Mouse (Mus musculus) neural tube, embryonic 15.5 days (tissue): ENCODE data around the gene Prkca. TPM values are rescaled to one million over a fixed set of nuclear protein-coding genes. Genes with fewer than 3 reads are reported as not detected.
A peak's percentile ranks its signal among the peaks of the same experiment; 100 is the strongest.

Experiments
- ATAC-seq: fragments of 200-750 bp; cut with Nextera tagmentation; 2 replicates; pipeline ENCODE4 v1.8.0; 2017; ENCODE audit warnings: mild to moderate bottlenecking, moderate TSS enrichment, moderate library complexity; ENCODE audit not compliant: low FRiP score
- H3K27ac ChIP-seq: fragments of 300-500 bp; sonication (generic); replicated peaks from 2 replicates; pipeline ENCODE4 v1.5.1; 2015; ENCODE audit warnings: mild to moderate bottlenecking, inconsistent platforms
- H3K27me3 ChIP-seq: fragments of 300-500 bp; sonication (generic); replicated peaks from 2 replicates; pipeline ENCODE4 v1.6.1; 2015; ENCODE audit warnings: inconsistent platforms
- H3K36me3 ChIP-seq: fragments of 300-500 bp; sonication (generic); 2 replicates; pipeline ENCODE4 v1.6.1; 2015; ENCODE audit warnings: inconsistent platforms
- H3K4me1 ChIP-seq: fragments of 300-500 bp; sonication (generic); 2 replicates; pipeline ENCODE4 v1.6.1; 2015; ENCODE audit warnings: inconsistent platforms
- H3K4me2 ChIP-seq: fragments of 300-500 bp; sonication (generic); 2 replicates; pipeline ENCODE4 v1.6.1; 2015; ENCODE audit warnings: inconsistent platforms, mild to moderate bottlenecking, moderate library complexity
- H3K4me3 ChIP-seq: fragments of 300-500 bp; sonication (generic); replicated peaks from 2 replicates; pipeline ENCODE4 v1.5.1; 2015; ENCODE audit warnings: mild to moderate bottlenecking, inconsistent platforms
- H3K9ac ChIP-seq: fragments of 300-500 bp; sonication (generic); replicated peaks from 2 replicates; pipeline ENCODE4 v1.6.1; 2015; ENCODE audit warnings: mild to moderate bottlenecking, inconsistent platforms
- H3K9me3 ChIP-seq: fragments of 300-500 bp; sonication (generic); replicated peaks from 2 replicates; pipeline ENCODE4 v1.6.1; 2016; ENCODE audit warnings: inconsistent platforms
- WGBS: fragments of 180-500 bp; shearing (Covaris S2); methylation state at CpG from one replicate; pipeline ENCODE4 v1.1.7; 2015; ENCODE audit warnings: mixed read lengths; 5-methylcytosine and 5-hydroxymethylcytosine counted together
- polyA plus RNA-seq: library from polyadenylated mRNA; unstranded; fragments of >200 nt; fragmentation: Nextera tagmentation; extraction: Ambion mirVana; gene quantifications from 2 replicates; pipeline ENCODE4 v1.2.1, GENCODE M21; 2015

The Prkca gene
- polyA plus RNA-seq, 1 experiment from 2014 or later = 9.1 TPM

DNA sequence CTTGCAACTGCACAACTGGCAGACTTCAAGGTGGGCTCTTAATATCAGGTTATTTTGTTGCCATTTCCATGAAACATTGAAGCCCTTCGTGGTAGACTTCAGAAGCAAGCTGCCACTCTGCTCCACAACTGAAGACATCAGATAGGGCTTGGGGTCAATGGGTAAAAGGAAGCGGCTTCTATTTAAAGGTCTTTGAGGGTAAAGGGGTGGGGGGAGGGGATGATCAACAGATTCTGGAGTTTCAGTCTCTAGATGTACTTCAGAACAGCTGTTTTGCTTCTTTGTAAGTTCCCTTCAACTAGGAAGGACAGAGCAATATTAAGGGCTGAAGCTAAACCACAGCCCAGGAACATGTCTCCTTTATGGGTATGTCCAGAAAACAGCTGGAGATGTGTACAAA, 31.8 kb downstream of the Prkca start:
- 83% methylated on average over 2 of the region's 2 CpGs for WGBS
- H3K36me3 ChIP-seq = no peaks in the 10 kb centered on the region
- H3K4me1 ChIP-seq = no peaks in the 10 kb centered on the region
- no peak overlapping the region for H3K27ac ChIP-seq
- H3K9me3 ChIP-seq = no peaks in the 10 kb centered on the region
- no peak overlapping the region for H3K9ac ChIP-seq
- H3K4me3 ChIP-seq = no peak overlapping the region
- no peak for ATAC-seq
- no peak overlapping the region for H3K4me2 ChIP-seq
- no peaks in the 10 kb centered on the region for H3K27me3 ChIP-seq

DNA sequence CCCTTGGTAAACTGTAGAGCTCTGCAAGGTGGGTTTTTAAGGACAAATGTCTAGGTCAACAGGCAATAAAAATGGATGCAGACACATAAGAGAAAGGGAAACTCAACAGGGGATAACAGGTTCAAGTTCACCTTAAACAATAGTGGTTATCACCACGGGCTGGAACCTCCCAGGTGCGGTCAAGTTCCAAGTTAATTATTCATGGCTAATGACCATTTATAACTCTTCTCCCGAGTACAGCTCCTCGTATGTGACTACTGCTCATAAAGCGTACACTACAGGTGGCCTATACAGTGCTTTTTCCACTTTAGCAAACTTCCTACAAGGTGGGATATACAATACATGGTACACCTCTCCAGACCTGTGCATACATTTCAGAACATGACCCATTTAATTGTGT, 33.9 kb downstream of the Prkca start:
- WGBS = 72% methylated on average over 5 of the region's 5 CpGs
- Histone ChIP-seq H3K4me1 (no peaks in the 10 kb centered on the region), H3K4me2 (no peak overlapping the region), H3K9me3 (no peaks in the 10 kb centered on the region), H3K36me3 (no peaks in the 10 kb centered on the region), H3K4me3 (no peak overlapping the region), H3K27me3 (no peaks in the 10 kb centered on the region), H3K27ac (no peak overlapping the region), H3K9ac (no peak overlapping the region)
- ATAC-seq = no peak

- Histone ChIP-seq H3K27ac (no peak overlapping the region), H3K36me3 (no peaks in the 10 kb centered on the region), H3K9ac (no peak overlapping the region), H3K4me2 (no peak overlapping the region), H3K27me3 (no peaks in the 10 kb centered on the region), H3K4me3 (no peak overlapping the region), H3K4me1 (no peaks in the 10 kb centered on the region), H3K9me3 (no peaks in the 10 kb centered on the region)
- 97% methylated on average over 5 of the region's 5 CpGs for WGBS
- ATAC-seq = no peak
Observed at GRCm38 (mm10) chr11:108308253-108308652, 35.5 kb downstream of the Prkca start.

- Histone ChIP-seq H3K4me1 (peaks cover 2% of the 10 kb centered on the region; the same call in 1 of the 2 replicates), H3K9me3 (no peaks in the 10 kb centered on the region), H3K4me2 (no peak overlapping the region), H3K4me3 (no peak overlapping the region), H3K36me3 (no peaks in the 10 kb centered on the region), H3K27ac (no peak overlapping the region), H3K9ac (no peak overlapping the region), H3K27me3 (no peaks in the 10 kb centered on the region)
- 72% methylated on average over 7 of the region's 7 CpGs for WGBS
- no peak for ATAC-seq
Observed at GRCm38 (mm10) chr11:108307258-108307657, 36.5 kb downstream of the Prkca start.

DNA sequence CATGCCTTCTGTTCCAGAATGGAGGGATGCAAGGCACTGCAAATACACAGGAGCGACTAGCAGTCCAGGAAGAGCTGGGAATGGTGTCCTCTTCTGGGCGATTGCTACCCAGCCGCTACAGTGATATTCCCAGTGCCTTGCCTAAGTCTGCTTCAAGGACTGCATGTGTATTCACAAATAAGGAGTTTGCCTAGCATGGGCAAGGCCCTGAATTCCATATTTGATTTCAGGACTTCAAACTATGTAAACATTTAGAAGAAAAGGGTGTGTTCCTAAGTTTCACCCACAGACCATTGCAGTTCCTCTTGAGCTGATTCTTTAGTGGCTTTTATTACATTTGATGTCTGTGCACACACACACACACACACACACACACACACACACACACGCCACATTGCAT, 39.9 kb downstream of the Prkca start:
- H3K27ac ChIP-seq = no peak overlapping the region
- no peaks in the 10 kb centered on the region for H3K9me3 ChIP-seq
- no peaks in the 10 kb centered on the region for H3K36me3 ChIP-seq
- H3K4me3 ChIP-seq = no peak overlapping the region
- H3K27me3 ChIP-seq = no peaks in the 10 kb centered on the region
- H3K9ac ChIP-seq = no peak overlapping the region
- no peak overlapping the region for H3K4me2 ChIP-seq
- peaks cover 24% of the 10 kb centered on the region for H3K4me1 ChIP-seq
- 91% methylated on average over 4 of the region's 4 CpGs for WGBS
- no peak for ATAC-seq

DNA sequence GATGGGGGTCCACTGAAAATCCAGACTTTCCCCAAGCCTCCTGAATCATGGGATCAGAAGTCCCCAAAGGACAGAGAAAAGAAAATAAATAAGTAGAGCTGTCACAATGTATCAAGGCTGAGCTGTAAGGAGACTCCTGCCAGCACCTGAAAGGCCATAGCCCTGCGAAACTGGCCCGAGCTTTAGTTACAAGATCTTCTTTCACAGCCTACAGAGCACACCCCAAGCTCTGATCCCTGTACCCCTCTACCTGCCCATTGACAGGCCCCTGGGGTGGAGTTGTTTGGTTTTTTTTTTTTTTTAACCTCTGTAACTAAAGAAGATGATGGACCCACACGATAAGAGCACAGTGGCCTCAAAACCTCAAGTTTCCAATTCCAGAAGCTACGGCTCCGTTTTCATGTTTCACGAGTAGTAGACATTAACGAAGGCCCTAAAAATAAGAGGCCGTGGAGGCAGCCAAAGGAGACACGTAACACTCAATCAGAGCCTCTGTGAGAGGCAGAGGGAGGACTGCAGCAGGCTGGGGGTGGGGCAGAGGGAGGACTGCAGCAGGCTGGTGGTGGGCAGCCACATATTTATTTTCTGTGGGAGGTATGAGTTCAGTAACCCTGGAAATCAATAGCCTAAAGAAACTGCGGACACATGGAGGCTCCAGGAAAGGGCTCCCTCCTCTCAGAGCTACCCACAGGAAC, 41.8 kb downstream of the Prkca start:
- no peaks in the 10 kb centered on the region for H3K9me3 ChIP-seq
- no peak for ATAC-seq
- H3K27ac ChIP-seq = no peak overlapping the region
- 80% methylated on average over 10 of the region's 10 CpGs for WGBS
- H3K4me1 ChIP-seq = peaks cover 35% of the 10 kb centered on the region
- no peak overlapping the region for H3K9ac ChIP-seq
- H3K36me3 ChIP-seq = no peaks in the 10 kb centered on the region
- H3K4me3 ChIP-seq = no peak overlapping the region
- H3K27me3 ChIP-seq = no peaks in the 10 kb centered on the region
- H3K4me2 ChIP-seq = no peak overlapping the region

DNA sequence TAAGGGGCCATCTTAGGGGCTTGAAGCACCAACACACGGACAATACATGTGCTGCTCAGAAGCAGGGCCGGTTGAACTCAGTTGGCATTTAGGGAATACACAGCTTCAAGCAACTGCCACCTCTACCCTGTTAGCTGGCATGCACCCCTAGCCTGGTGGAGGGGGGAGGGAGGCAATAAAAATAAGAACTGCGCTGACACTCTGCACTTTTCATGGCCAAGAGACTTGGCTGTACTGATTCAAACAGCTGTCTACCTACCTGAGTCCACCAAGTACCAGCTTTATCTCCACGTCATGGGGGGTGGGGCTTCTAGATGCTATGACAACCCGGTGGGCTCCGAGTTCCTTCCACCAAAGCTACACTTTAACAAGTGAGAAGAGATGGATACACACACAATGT, 42.7 kb downstream of the Prkca start:
- ATAC-seq = no peak
- no peaks in the 10 kb centered on the region for H3K36me3 ChIP-seq
- WGBS = 69% methylated on average over 6 of the region's 6 CpGs
- H3K4me3 ChIP-seq = no peak overlapping the region
- H3K4me1 ChIP-seq = peaks cover 35% of the 10 kb centered on the region
- H3K27me3 ChIP-seq = no peaks in the 10 kb centered on the region
- no peak overlapping the region for H3K4me2 ChIP-seq
- H3K9me3 ChIP-seq = no peaks in the 10 kb centered on the region
- H3K9ac ChIP-seq = no peak overlapping the region
- H3K27ac ChIP-seq = no peak overlapping the region

DNA sequence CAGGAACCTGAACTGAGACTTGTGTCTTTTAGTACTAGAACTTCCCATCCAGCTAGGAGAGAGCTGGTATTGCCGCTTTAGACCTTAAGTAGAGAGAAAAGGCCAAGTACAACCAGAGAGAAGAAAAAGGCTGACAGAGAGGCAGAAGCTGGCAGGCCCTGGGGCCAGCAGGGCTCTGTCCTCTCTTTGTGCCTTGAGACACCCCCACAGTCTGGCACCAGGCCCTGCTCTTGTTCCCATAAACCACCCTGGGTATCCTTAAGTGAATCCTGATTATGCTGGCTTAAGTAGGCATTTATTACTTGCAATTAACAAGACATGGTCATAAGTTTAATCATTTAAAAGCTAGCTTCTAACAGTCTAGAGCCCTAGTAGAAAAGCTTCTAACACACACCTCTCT, 43.3 kb downstream of the Prkca start:
- H3K27me3 ChIP-seq = no peaks in the 10 kb centered on the region
- no peak overlapping the region for H3K27ac ChIP-seq
- H3K4me2 ChIP-seq = no peak overlapping the region
- peaks cover 35% of the 10 kb centered on the region for H3K4me1 ChIP-seq
- no peak overlapping the region; the same call in 1 of the 2 replicates for H3K9ac ChIP-seq
- no peaks in the 10 kb centered on the region for H3K9me3 ChIP-seq
- WGBS = 89% methylated on average over 1 of the region's 1 CpGs
- H3K36me3 ChIP-seq = no peaks in the 10 kb centered on the region
- H3K4me3 ChIP-seq = no peak overlapping the region
- ATAC-seq = no peak; the same call in 1 of the 2 replicates

DNA sequence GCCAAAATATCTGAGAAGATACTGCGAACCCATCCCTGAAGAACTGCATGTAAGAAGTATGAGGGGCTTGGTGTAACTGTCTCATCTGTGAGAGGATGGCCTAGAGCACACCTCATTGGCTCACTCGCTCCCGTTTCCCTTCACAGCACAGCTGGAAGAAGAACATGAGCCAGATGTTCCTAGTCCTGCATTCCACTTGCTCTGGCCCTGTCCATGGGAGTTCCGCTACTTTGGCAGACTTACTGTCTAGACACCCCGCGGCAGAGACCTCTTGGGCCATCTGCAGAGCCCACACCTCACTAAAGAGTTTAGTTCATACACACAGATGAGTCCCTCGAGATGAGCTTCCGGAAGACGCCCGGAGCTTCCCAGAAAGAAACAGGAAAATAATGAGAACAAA, 43.8 kb downstream of the Prkca start:
- no peaks in the 10 kb centered on the region for H3K27me3 ChIP-seq
- no peak overlapping the region; the same call in 1 of the 2 replicates for H3K9ac ChIP-seq
- no peaks in the 10 kb centered on the region for H3K9me3 ChIP-seq
- peaks cover 35% of the 10 kb centered on the region for H3K4me1 ChIP-seq
- H3K4me3 ChIP-seq = no peak overlapping the region
- 0 out of 2 replicates have a peak, but pooled peaks have one; percentile 17 for ATAC-seq
- no peak overlapping the region for H3K4me2 ChIP-seq
- no peak overlapping the region for H3K27ac ChIP-seq
- no peaks in the 10 kb centered on the region for H3K36me3 ChIP-seq
- WGBS = 83% methylated on average over 10 of the region's 10 CpGs

GRCm38 (mm10) chr11:108297956-108298355, 45.8 kb downstream of the Prkca start:
- H3K4me2 ChIP-seq = no peak overlapping the region
- no peak for ATAC-seq
- WGBS = 82% methylated on average over 8 of the region's 8 CpGs
- H3K27me3 ChIP-seq = no peaks in the 10 kb centered on the region
- no peaks in the 10 kb centered on the region for H3K9me3 ChIP-seq
- no peaks in the 10 kb centered on the region for H3K36me3 ChIP-seq
- no peak overlapping the region for H3K27ac ChIP-seq
- H3K4me1 ChIP-seq = peaks cover 35% of the 10 kb centered on the region
- H3K9ac ChIP-seq = no peak overlapping the region
- H3K4me3 ChIP-seq = no peak overlapping the region

DNA sequence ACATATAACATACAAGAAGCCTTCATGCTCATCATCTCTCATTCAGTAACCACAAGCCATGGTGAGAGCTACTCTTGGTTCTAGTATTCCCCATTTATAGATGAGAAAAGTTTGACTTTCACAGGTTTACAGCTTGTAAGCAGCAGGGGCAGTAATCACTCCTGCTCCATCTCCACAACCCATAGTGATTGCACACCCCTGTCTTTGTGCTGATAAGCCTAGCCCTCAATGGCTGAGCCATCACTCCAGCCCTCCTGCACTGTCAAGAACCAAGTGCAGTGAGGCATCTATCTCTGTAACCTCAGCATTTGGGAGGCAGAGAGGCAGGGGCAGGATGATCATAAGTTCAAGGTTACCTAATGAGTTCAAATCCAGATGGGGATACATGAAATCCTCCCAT, 48.4 kb downstream of the Prkca start:
- H3K4me3 ChIP-seq = no peak overlapping the region
- ATAC-seq = no peak
- H3K36me3 ChIP-seq = no peaks in the 10 kb centered on the region
- H3K27me3 ChIP-seq = no peaks in the 10 kb centered on the region
- H3K4me1 ChIP-seq = peaks cover 18% of the 10 kb centered on the region
- H3K9me3 ChIP-seq = no peaks in the 10 kb centered on the region
- no peak overlapping the region for H3K9ac ChIP-seq
- no peak overlapping the region for H3K4me2 ChIP-seq
- H3K27ac ChIP-seq = no peak overlapping the region

DNA sequence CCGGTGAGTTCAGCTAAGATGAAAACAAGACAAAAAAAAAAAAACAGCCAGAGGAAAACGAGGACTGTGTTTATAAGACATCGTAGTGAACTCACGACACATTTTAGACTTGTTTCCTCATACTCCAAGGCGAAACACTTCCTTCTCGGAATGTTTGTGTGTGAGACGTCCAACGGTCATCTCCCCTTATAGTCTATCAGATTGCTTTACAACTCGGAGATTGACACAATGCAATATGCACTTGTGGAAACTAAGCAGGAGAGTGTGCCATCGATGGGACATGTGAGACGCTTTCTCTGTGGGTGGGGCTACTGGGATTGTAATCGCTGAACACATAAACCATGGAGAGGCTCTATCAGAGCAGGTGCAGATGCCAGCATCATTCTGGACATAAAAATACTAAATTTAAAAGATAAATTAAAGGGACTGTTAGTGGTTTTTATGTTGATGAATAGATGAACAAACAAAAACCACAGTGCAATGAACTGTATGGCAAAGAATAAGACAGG, 49.4 kb downstream of the Prkca start:
- peaks cover 11% of the 10 kb centered on the region; the same call in 1 of the 2 replicates for H3K4me1 ChIP-seq
- no peaks in the 10 kb centered on the region for H3K27me3 ChIP-seq
- no peaks in the 10 kb centered on the region for H3K36me3 ChIP-seq
- H3K4me3 ChIP-seq = no peak overlapping the region
- H3K9ac ChIP-seq = no peak overlapping the region
- H3K9me3 ChIP-seq = no peaks in the 10 kb centered on the region
- no peak for ATAC-seq
- 87% methylated on average over 12 of the region's 12 CpGs for WGBS
- no peak overlapping the region for H3K27ac ChIP-seq
- no peak overlapping the region for H3K4me2 ChIP-seq
